Mouse (Mus musculus): ENCODE measurements around the gene Gpc5. TPM values are rescaled to one million over a fixed set of nuclear protein-coding genes. Genes with fewer than 3 reads are reported as not detected.

Gpc5 gene
- total RNA-seq, 1 experiment, result 0.40 TPM

DNA sequence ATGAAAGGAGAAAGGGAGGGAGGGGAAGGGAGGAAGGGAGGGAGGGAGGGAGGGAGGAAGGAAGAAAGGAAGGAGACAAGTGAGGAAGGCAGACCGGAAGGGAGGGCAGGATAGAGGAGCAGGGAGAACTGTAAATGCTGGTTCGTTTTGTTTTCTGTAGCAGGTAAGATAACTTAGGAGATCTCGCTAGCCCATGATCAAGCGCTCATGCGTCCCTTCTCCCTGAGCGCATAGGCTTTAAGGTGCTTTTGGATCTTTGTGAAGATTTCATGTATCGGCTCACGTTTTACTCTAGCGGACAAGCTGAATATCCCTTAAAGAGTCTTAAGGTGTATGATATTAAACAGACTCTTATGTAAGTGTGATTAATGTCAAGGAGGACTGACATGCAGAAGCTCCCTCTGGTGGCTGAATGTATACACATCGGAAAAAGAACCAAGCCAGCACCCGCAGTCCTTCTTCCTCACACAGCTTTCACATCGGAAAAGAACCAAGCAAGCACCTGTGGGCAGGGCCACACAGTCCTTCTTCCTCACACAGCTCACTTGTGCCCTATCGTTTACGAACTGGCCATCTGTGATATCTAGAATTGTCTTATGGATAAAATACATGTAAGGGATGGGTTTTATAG lies 301.0 kb downstream of the Gpc5 start:
- Histone ChIP-seq H3K9me3 (ENCODE audit: control insufficient read depth, insufficient read depth, low read depth, low read length) (no peaks in the 10 kb centered on the region), H3K4me3 (ENCODE audit: insufficient read depth in 1 of 2, low read depth in 1 of 2, low read length in 2 of 2, poor library complexity in 1 of 2, severe bottlenecking in 1 of 2) (no peak overlapping the region), H3K36me3 (ENCODE audit: control insufficient read depth, insufficient read depth, low read length, poor library complexity, severe bottlenecking) (no peaks in the 10 kb centered on the region), H3K27ac (ENCODE audit: insufficient read depth, low read depth, low read length, poor library complexity, severe bottlenecking) (no peak overlapping the region), H3K9ac (ENCODE audit: insufficient read depth, low read depth, low read length, poor library complexity, severe bottlenecking) (no peak overlapping the region), H3K4me1 (ENCODE audit: control insufficient read depth in 2 of 2, insufficient read depth in 2 of 2, low read length in 2 of 2, poor library complexity in 1 of 2) (no peaks in the 10 kb centered on the region)
- in situ Hi-C loops (cut with MboI; ENCODE audit: low sequenced_read_pairs in 2 of 2, unreplicated experiment in 2 of 2), result no loop called here
- no peak for TF ChIP-seq HCFC1 (IDR thresholded peaks at IDR 0.05; ENCODE audit: borderline replicate concordance, insufficient read depth, low read length)
- TF ChIP-seq CHD2 (IDR thresholded peaks at IDR 0.05; ENCODE audit: low read depth, low read length), result no peak
- TF ChIP-seq MAFK (IDR thresholded peaks at IDR 0.05; ENCODE audit: insufficient read depth, low read depth, low read length), result no peak
- no peak for TF ChIP-seq ZNF384 (IDR thresholded peaks at IDR 0.05; ENCODE audit: low read depth, low read length)
- no peak for TF ChIP-seq ZC3H11A (IDR thresholded peaks at IDR 0.05; ENCODE audit: borderline replicate concordance, low read depth, low read length)
- peak; percentile 28 for DNase-seq (ENCODE audit: low read depth, low spot score)

DNA sequence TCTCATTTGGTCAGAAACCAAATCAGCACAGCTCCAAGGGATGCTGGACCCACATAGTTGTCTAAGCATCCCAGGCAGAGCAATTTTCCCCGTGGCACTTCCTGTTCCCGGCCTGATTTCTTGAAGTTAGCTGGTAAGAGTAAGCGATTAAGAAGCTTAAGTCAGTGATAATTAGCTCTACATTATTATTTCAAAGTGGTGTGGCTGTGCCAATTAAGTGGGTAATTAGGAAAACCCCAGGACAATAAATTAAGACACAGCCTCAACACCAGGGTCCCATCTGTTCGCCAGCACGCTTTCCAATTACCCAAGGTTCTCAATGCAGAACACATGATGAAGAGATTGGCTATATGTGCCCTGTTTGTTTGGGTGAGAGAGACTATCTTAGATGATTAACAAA lies 314.6 kb downstream of the Gpc5 start:
- Histone ChIP-seq H3K9me3 (ENCODE audit: control insufficient read depth, insufficient read depth, low read depth, low read length) (no peaks in the 10 kb centered on the region), H3K36me3 (ENCODE audit: control insufficient read depth, insufficient read depth, low read length, poor library complexity, severe bottlenecking) (no peaks in the 10 kb centered on the region), H3K27ac (ENCODE audit: insufficient read depth, low read depth, low read length, poor library complexity, severe bottlenecking) (no peak overlapping the region), H3K9ac (ENCODE audit: insufficient read depth, low read depth, low read length, poor library complexity, severe bottlenecking) (no peak overlapping the region), H3K4me1 (ENCODE audit: control insufficient read depth in 2 of 2, insufficient read depth in 2 of 2, low read length in 2 of 2, poor library complexity in 1 of 2) (no peaks in the 10 kb centered on the region), H3K4me3 (ENCODE audit: insufficient read depth in 1 of 2, low read depth in 1 of 2, low read length in 2 of 2, poor library complexity in 1 of 2, severe bottlenecking in 1 of 2) (no peak overlapping the region)
- DNase-seq (ENCODE audit: low read depth, low spot score), result no peak
- in situ Hi-C loops (cut with MboI; ENCODE audit: low sequenced_read_pairs in 2 of 2, unreplicated experiment in 2 of 2), result no loop called here
- TF ChIP-seq CHD2 (IDR thresholded peaks at IDR 0.05; ENCODE audit: low read depth, low read length) (no peak), ZNF384 (IDR thresholded peaks at IDR 0.05; ENCODE audit: low read depth, low read length) (no peak), MAFK (IDR thresholded peaks at IDR 0.05; ENCODE audit: insufficient read depth, low read depth, low read length) (no peak), ZC3H11A (IDR thresholded peaks at IDR 0.05; ENCODE audit: borderline replicate concordance, low read depth, low read length) (no peak), HCFC1 (IDR thresholded peaks at IDR 0.05; ENCODE audit: borderline replicate concordance, insufficient read depth, low read length) (no peak)

DNA sequence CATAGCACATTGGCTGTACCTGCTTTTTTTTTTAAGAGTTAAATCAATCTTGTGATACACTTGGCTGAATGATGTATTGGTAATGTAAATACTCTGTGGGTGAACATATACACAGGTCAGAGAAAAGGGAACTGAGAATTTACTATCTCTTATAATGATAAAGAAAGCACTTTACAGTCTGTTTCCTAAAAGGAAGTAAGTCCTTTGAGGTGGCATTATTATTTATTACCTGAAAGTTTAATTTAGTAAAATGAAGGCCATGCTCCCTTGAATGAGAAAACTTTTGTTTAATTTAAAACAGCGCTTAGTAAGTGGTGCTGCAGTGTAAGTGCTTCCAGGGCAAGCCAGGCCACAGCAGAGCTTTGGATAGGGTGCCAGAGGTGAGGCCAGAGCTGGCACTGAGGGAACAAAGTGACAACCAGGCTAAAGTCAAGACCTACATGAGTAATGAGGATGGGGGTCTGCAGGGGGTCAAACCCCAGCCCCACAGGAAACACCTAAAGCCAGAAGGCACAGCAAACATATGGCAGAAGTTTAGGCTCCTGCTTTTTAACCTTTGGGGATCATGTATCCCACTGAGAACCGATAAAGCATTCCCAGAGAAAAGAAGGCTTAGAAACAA lies 315.4 kb downstream of the Gpc5 start:
- H3K9ac ChIP-seq (ENCODE audit: insufficient read depth, low read depth, low read length, poor library complexity, severe bottlenecking), result no peak overlapping the region
- DNase-seq (ENCODE audit: low read depth, low spot score), result no peak
- H3K9me3 ChIP-seq (ENCODE audit: control insufficient read depth, insufficient read depth, low read depth, low read length), result no peaks in the 10 kb centered on the region
- no peak overlapping the region for H3K27ac ChIP-seq (ENCODE audit: insufficient read depth, low read depth, low read length, poor library complexity, severe bottlenecking)
- no peaks in the 10 kb centered on the region for H3K4me1 ChIP-seq (ENCODE audit: control insufficient read depth in 2 of 2, insufficient read depth in 2 of 2, low read length in 2 of 2, poor library complexity in 1 of 2)
- no peak overlapping the region for H3K4me3 ChIP-seq (ENCODE audit: insufficient read depth in 1 of 2, low read depth in 1 of 2, low read length in 2 of 2, poor library complexity in 1 of 2, severe bottlenecking in 1 of 2)
- no peaks in the 10 kb centered on the region for H3K36me3 ChIP-seq (ENCODE audit: control insufficient read depth, insufficient read depth, low read length, poor library complexity, severe bottlenecking)
- in situ Hi-C loops (cut with MboI; ENCODE audit: low sequenced_read_pairs in 2 of 2, unreplicated experiment in 2 of 2), result no loop called here
- TF ChIP-seq ZC3H11A (IDR thresholded peaks at IDR 0.05; ENCODE audit: borderline replicate concordance, low read depth, low read length) (no peak), CHD2 (IDR thresholded peaks at IDR 0.05; ENCODE audit: low read depth, low read length) (no peak), MAFK (IDR thresholded peaks at IDR 0.05; ENCODE audit: insufficient read depth, low read depth, low read length) (no peak), HCFC1 (IDR thresholded peaks at IDR 0.05; ENCODE audit: borderline replicate concordance, insufficient read depth, low read length) (no peak), ZNF384 (IDR thresholded peaks at IDR 0.05; ENCODE audit: low read depth, low read length) (no peak)

DNA sequence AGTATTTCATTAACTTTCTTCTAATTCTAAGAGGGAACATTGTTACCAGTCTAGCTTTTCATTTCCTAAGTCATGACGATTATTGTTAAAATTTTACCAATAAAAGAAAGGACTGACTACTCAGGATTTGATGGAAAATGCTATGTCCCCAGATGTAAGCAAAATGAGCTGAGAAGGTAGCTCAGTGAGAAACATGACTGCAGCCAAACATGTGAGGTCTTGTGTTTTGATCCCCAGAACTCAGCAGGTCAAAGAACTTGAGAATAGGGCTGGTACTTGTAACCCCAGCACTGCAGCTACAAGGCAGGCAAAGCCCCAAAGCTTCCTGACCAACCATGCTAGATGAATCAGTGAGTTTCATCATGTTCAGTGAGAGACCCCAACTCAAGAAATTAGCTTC lies 318.9 kb downstream of the Gpc5 start:
- no peak for TF ChIP-seq CHD2 (IDR thresholded peaks at IDR 0.05; ENCODE audit: low read depth, low read length)
- no peak for TF ChIP-seq ZC3H11A (IDR thresholded peaks at IDR 0.05; ENCODE audit: borderline replicate concordance, low read depth, low read length)
- TF ChIP-seq HCFC1 (IDR thresholded peaks at IDR 0.05; ENCODE audit: borderline replicate concordance, insufficient read depth, low read length), result no peak
- no peak for TF ChIP-seq MAFK (IDR thresholded peaks at IDR 0.05; ENCODE audit: insufficient read depth, low read depth, low read length)
- no peak for TF ChIP-seq ZNF384 (IDR thresholded peaks at IDR 0.05; ENCODE audit: low read depth, low read length)
- in situ Hi-C loops (cut with MboI; ENCODE audit: low sequenced_read_pairs in 2 of 2, unreplicated experiment in 2 of 2), result no loop called here
- no peaks in the 10 kb centered on the region for H3K4me1 ChIP-seq (ENCODE audit: control insufficient read depth in 2 of 2, insufficient read depth in 2 of 2, low read length in 2 of 2, poor library complexity in 1 of 2)

More for the DNA sequence above, 318.9 kb downstream of the Gpc5 start:
- H3K9me3 ChIP-seq (ENCODE audit: control insufficient read depth, insufficient read depth, low read depth, low read length), result no peaks in the 10 kb centered on the region
- no peak for DNase-seq (ENCODE audit: low read depth, low spot score)
- H3K9ac ChIP-seq (ENCODE audit: insufficient read depth, low read depth, low read length, poor library complexity, severe bottlenecking), result no peak overlapping the region
- H3K36me3 ChIP-seq (ENCODE audit: control insufficient read depth, insufficient read depth, low read length, poor library complexity, severe bottlenecking), result no peaks in the 10 kb centered on the region
- H3K4me3 ChIP-seq (ENCODE audit: insufficient read depth in 1 of 2, low read depth in 1 of 2, low read length in 2 of 2, poor library complexity in 1 of 2, severe bottlenecking in 1 of 2), result no peak overlapping the region
- no peak overlapping the region for H3K27ac ChIP-seq (ENCODE audit: insufficient read depth, low read depth, low read length, poor library complexity, severe bottlenecking)
